Mouse (Mus musculus) midbrain, embryonic 13.5 days (tissue): ENCODE measurements around the gene Btbd8. TPM values are rescaled to one million over a fixed set of nuclear protein-coding genes. Genes with fewer than 3 reads are reported as not detected.

ENCODE experiments used
- ATAC-seq: fragments of 200-750 bp; cut with Nextera tagmentation; 2 replicates; pipeline ENCODE4 v1.8.0; 2017; ENCODE audit warnings: mild to moderate bottlenecking, moderate TSS enrichment, moderate library complexity
- H3K27ac ChIP-seq: fragments of 300-500 bp; sonication (generic); 2 replicates; pipeline ENCODE4 v1.5.1; 2015; ENCODE audit warnings: inconsistent platforms, mild to moderate bottlenecking, moderate library complexity
- H3K27me3 ChIP-seq: fragments of 300-500 bp; sonication (generic); 2 replicates; pipeline ENCODE4 v1.6.1; 2015; ENCODE audit warnings: mild to moderate bottlenecking, inconsistent platforms
- H3K36me3 ChIP-seq: fragments of 300-500 bp; sonication (generic); 2 replicates; pipeline ENCODE4 v1.6.1; 2015; ENCODE audit warnings: mild to moderate bottlenecking, inconsistent platforms
- H3K4me1 ChIP-seq: fragments of 300-500 bp; sonication (generic); replicated peaks from 2 replicates; pipeline ENCODE4 v1.6.1; 2015; ENCODE audit warnings: inconsistent platforms
- H3K4me2 ChIP-seq: fragments of 300-500 bp; sonication (generic); replicated peaks from 2 replicates; pipeline ENCODE4 v1.6.1; 2015; ENCODE audit warnings: moderate library complexity, mild to moderate bottlenecking, inconsistent platforms
- H3K4me3 ChIP-seq: fragments of 300-500 bp; sonication (generic); replicated peaks from 2 replicates; pipeline ENCODE4 v1.5.1; 2015; ENCODE audit warnings: mild to moderate bottlenecking, inconsistent platforms
- H3K9ac ChIP-seq: fragments of 300-500 bp; sonication (generic); replicated peaks from 2 replicates; pipeline ENCODE4 v1.6.1; 2015; ENCODE audit warnings: mild to moderate bottlenecking, inconsistent platforms
- H3K9me3 ChIP-seq: fragments of 300-500 bp; sonication (generic); 2 replicates; pipeline ENCODE4 v1.6.1; 2016; ENCODE audit warnings: mild to moderate bottlenecking, inconsistent platforms
- WGBS: fragments of 180-500 bp; shearing (Covaris S2); methylation state at CpG from one replicate; pipeline ENCODE4 v1.1.7; 2015; 5-methylcytosine and 5-hydroxymethylcytosine counted together
- polyA plus RNA-seq: library from polyadenylated mRNA; unstranded; fragments of >200 nt; fragmentation: Nextera tagmentation; extraction: Ambion mirVana; gene quantifications from 2 replicates; pipeline ENCODE4 v1.2.1, GENCODE M21; 2015

The Btbd8 gene
- polyA plus RNA-seq, 1 experiment from 2014 or later = 14.5 TPM

DNA sequence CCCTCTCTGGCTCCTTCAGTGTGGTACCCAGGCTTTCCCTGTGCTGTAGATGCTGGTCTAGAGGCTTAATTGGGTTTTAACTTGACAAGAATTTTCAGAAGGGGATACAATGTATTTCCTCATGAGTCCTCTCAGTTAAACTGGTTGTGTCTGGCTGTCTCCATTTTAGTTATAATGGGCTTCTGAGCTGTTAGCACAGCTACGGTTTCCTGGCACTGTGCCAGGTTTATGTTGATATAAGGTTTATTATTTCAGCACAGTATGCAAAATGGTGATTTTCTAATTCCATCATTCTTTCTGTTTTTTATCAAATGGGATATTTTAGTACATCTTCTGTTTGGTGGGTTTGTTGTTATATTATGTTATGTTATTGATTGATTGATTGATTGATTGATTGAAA is 16.1 kb upstream of the Btbd8 start:
- no peaks in the 10 kb centered on the region for H3K4me1 ChIP-seq
- H3K9ac ChIP-seq = no peak overlapping the region
- no peaks in the 10 kb centered on the region for H3K27me3 ChIP-seq
- H3K4me3 ChIP-seq = no peak overlapping the region
- no peak for ATAC-seq
- WGBS = 66% methylated on average over 1 of the region's 1 CpGs
- no peaks in the 10 kb centered on the region for H3K9me3 ChIP-seq
- no peaks in the 10 kb centered on the region for H3K36me3 ChIP-seq
- no peak overlapping the region for H3K27ac ChIP-seq
- H3K4me2 ChIP-seq = no peak overlapping the region

- no peak within 1 kb of the TSS for H3K4me2 ChIP-seq
- ATAC-seq = no peak
- 83% methylated on average over 3 of the region's 3 CpGs for WGBS
- H3K4me3 ChIP-seq = no peak within 1 kb of the TSS
- H3K27ac ChIP-seq = no peak within 1 kb of the TSS
- H3K9ac ChIP-seq = no peak within 1 kb of the TSS
- no peaks in the 10 kb centered on the region for H3K4me1 ChIP-seq
- no peaks in the 10 kb centered on the region for H3K27me3 ChIP-seq
- no peaks in the 10 kb centered on the region for H3K9me3 ChIP-seq
- no peaks in the 10 kb centered on the region for H3K36me3 ChIP-seq
Measured at GRCm38 (mm10) chr5:107431249-107431648, 6.5 kb upstream of the Btbd8 start, which contains the start of gene Lpcat2b. TSS of gene Lpcat2b (plus strand) at chr5:107431549.

DNA sequence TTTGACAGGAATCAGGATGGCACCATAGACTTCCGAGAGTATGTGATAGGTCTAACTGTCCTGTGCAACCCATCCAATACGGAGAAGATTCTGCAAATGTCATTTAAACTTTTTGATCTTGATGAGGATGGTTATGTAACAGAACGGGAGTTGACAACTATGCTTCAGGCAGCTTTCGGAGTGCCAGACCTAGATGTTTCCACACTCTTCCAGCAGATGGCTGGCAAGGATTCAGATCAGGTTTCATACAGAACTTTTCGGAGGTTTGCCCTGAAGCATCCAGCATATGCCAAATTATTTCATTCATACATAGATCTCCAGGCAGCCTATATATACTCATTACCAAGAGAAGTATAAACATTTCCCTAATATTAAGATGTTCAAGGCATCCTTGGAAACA is 3.8 kb upstream of the Btbd8 start:
- 88% methylated on average over 5 of the region's 5 CpGs for WGBS
- Histone ChIP-seq H3K36me3 (no peaks in the 10 kb centered on the region), H3K4me3 (no peak overlapping the region), H3K9ac (no peak overlapping the region), H3K9me3 (no peaks in the 10 kb centered on the region), H3K4me1 (peaks cover 8% of the 10 kb centered on the region), H3K4me2 (no peak overlapping the region), H3K27ac (no peak overlapping the region), H3K27me3 (no peaks in the 10 kb centered on the region)
- no peak for ATAC-seq

DNA sequence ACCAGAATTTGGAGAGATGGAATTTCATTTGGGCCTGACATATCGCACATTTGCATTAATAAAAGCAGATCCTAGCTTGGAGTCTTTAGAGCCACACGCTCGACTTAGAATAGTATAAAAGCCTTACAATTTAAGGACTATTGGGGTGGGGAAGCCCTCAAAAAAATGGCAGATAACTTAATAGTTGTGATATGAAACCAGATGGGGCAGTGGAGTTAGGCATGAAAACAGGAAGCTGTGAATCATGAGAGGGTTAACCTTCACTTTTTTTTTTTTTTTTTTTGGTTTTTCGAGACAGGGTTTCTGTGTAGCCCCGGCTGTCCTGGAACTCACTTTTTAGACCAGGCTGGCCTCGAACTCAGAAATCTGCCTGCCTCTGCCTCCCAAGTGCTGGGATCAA is 1.6 kb upstream of the Btbd8 start:
- ATAC-seq = no peak
- Histone ChIP-seq H3K27me3 (no peaks in the 10 kb centered on the region), H3K27ac (no peak overlapping the region), H3K9ac (no peak overlapping the region), H3K4me2 (no peak overlapping the region), H3K4me1 (peaks cover 8% of the 10 kb centered on the region), H3K9me3 (no peaks in the 10 kb centered on the region), H3K36me3 (no peaks in the 10 kb centered on the region), H3K4me3 (no peak overlapping the region)
- 96% methylated on average over 6 of the region's 6 CpGs for WGBS

- Histone ChIP-seq H3K4me1 (peaks cover 8% of the 10 kb centered on the region), H3K36me3 (no peaks in the 10 kb centered on the region), H3K4me2 (no peak overlapping the region), H3K9ac (no peak overlapping the region), H3K27ac (no peak overlapping the region), H3K4me3 (no peak overlapping the region), H3K9me3 (no peaks in the 10 kb centered on the region), H3K27me3 (no peaks in the 10 kb centered on the region)
- no peak for ATAC-seq
- WGBS = 84% methylated on average over 6 of the region's 6 CpGs
Measured at GRCm38 (mm10) chr5:107436587-107437209, 1.1 kb upstream of the Btbd8 start.

- Histone ChIP-seq H3K9me3 (no peaks in the 10 kb centered on the region), H3K4me1 (peaks cover 8% of the 10 kb centered on the region), H3K27me3 (no peaks in the 10 kb centered on the region), H3K36me3 (no peaks in the 10 kb centered on the region), H3K9ac (peak overlapping the region; percentile 95), H3K4me2 (peak overlapping the region; percentile 73), H3K4me3 (peak overlapping the region; percentile 86), H3K27ac (no peak overlapping the region)
- WGBS = 24% methylated on average over 7 of the region's 7 CpGs
- ATAC-seq = peak; percentile 38
Measured at GRCm38 (mm10) chr5:107438353-107438752, 556 bp downstream of the Btbd8 start.

DNA sequence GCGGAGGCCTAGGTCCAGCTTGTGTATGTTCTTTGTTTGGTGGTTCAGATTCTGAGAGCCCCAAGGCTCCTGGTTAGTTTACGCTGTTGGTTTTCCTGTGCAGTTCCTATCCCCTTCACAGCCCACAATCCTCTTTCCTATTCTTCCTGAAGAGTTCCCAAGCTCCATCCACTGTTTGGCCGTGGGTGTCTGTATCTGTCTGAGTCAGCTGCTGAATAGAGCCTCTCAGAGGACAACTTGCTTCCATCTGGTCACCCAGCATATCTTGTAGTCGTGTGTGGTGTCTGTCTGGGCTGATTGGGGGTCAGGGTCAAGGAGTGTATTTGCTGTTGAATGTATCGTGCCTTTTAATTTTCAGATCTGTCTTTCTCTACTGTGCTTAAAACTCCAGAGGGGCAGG is 4.1 kb downstream of the Btbd8 start:
- no peak overlapping the region for H3K9ac ChIP-seq
- no peak for ATAC-seq
- no peak overlapping the region for H3K4me3 ChIP-seq
- H3K4me1 ChIP-seq = peaks cover 8% of the 10 kb centered on the region
- no peaks in the 10 kb centered on the region for H3K36me3 ChIP-seq
- H3K27ac ChIP-seq = no peak overlapping the region
- 88% methylated on average over 5 of the region's 5 CpGs for WGBS
- H3K4me2 ChIP-seq = no peak overlapping the region
- no peaks in the 10 kb centered on the region for H3K9me3 ChIP-seq
- no peaks in the 10 kb centered on the region for H3K27me3 ChIP-seq

DNA sequence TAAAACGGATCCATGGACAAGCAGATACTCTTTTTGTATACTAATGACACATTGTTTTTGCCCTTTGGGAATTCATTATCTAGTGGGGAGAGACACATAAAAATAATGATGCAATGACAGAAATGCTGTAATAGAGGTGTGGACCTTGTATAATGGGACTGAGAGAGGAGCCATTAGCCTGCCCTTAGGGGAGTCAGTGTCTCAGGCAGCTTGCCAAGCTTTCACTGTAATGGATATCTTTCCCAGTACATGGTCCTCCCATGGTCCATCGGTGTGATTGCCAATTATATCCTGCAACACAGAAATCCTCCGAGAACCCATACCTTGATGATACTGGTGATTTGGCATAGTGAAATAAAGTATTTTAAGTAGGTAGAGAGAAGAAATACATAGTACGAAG is 6.5 kb downstream of the Btbd8 start:
- Histone ChIP-seq H3K4me3 (no peak overlapping the region), H3K9ac (no peak overlapping the region), H3K36me3 (no peaks in the 10 kb centered on the region), H3K4me1 (no peaks in the 10 kb centered on the region), H3K27me3 (no peaks in the 10 kb centered on the region), H3K4me2 (no peak overlapping the region), H3K9me3 (no peaks in the 10 kb centered on the region), H3K27ac (no peak overlapping the region)
- 77% methylated on average over 4 of the region's 4 CpGs for WGBS
- no peak for ATAC-seq

DNA sequence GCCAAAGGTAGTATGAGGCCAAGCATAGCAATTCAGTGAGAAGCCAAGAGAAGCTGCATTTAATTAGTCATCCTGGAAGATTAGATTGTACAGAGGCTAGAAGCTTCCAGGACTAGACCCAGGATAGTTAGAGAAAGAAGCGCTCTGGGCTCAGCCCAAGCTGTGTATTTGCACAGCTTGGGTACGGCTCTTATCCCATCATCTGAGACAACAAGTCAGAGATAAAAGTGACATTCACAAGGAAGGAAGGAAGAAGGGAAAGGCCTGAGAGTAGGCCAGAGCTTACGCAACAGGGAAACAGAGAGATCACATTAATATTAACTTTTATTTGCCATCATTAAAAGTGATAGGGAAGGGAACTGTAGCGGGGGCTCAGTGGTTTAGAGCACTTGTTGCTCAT is 10.2 kb downstream of the Btbd8 start:
- Histone ChIP-seq H3K27ac (no peak overlapping the region), H3K9ac (no peak overlapping the region), H3K4me1 (no peaks in the 10 kb centered on the region), H3K4me3 (no peak overlapping the region), H3K36me3 (no peaks in the 10 kb centered on the region), H3K4me2 (no peak overlapping the region), H3K9me3 (no peaks in the 10 kb centered on the region), H3K27me3 (no peaks in the 10 kb centered on the region)
- 90% methylated on average over 4 of the region's 4 CpGs for WGBS
- ATAC-seq = no peak

DNA sequence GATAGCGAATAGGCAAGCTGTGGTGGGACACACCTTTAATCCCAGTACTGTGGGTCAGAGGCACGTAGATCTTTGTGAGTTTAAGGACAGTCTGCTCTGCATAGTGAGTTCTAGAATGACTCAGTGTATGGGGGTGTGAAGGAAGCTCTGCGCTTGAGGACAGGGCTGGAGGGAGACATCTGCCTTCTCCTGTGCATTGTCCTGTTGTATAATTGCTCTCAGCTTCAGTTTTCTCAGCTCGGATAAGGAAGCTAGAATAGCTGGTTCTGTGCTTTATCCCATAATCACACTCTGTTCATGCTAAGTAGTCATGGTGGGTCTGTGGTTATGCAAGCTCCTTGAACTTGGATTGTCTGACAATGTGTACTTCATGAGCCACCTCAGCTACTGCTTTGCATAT is 11.0 kb downstream of the Btbd8 start:
- Histone ChIP-seq H3K36me3 (no peaks in the 10 kb centered on the region), H3K4me2 (no peak overlapping the region), H3K27ac (no peak overlapping the region), H3K4me1 (no peaks in the 10 kb centered on the region), H3K4me3 (no peak overlapping the region), H3K27me3 (no peaks in the 10 kb centered on the region), H3K9me3 (no peaks in the 10 kb centered on the region), H3K9ac (no peak overlapping the region)
- no peak for ATAC-seq
- 89% methylated on average over 4 of the region's 4 CpGs for WGBS

DNA sequence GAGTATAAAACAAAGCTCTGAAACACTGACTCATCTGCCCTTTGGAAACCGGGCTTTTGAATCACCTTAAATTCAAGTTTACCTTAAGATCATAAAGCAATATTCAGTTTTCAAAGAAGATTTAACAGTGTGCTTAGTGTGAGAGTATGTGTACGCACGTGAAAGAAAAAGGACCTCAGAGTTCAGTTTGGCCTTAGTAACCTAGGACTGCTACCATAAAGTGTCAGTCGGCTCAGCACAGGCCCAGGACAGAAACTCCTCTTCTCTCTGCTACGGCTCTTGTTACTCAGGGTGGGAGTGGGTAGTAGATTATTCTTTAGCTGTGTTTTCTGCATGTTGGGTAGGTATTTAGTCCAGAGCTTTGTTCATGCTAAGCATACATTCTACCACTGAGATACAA is 11.8 kb downstream of the Btbd8 start:
- Histone ChIP-seq H3K4me2 (no peak overlapping the region), H3K4me3 (no peak overlapping the region), H3K9ac (no peak overlapping the region), H3K36me3 (no peaks in the 10 kb centered on the region), H3K27me3 (no peaks in the 10 kb centered on the region), H3K27ac (no peak overlapping the region), H3K9me3 (no peaks in the 10 kb centered on the region), H3K4me1 (no peaks in the 10 kb centered on the region)
- no peak for ATAC-seq
- WGBS = 93% methylated on average over 5 of the region's 5 CpGs

DNA sequence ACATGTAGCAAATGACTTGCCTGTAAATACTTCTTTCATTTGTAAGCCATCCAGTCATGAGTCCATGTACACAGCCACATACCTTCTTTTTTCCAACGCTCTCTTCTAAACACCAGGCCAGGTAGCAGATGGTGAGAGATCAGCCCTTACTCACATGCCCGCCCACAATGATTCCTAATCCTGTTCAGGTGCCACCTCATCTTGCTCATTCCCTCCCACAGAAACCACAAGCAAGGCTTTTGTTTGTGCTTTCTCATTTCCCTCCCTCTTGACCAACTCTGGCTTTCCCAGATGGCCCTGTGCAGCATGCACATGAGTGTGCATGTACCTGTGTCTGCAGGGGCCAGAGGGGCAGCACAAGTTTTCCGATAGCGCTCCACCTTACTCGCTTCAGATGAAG is 12.5 kb downstream of the Btbd8 start:
- WGBS = 93% methylated on average over 5 of the region's 5 CpGs

More for the DNA sequence above, 12.5 kb downstream of the Btbd8 start:
- Histone ChIP-seq H3K36me3 (no peaks in the 10 kb centered on the region), H3K27ac (no peak overlapping the region), H3K27me3 (no peaks in the 10 kb centered on the region), H3K9me3 (no peaks in the 10 kb centered on the region), H3K4me3 (no peak overlapping the region), H3K4me1 (no peaks in the 10 kb centered on the region), H3K9ac (no peak overlapping the region), H3K4me2 (no peak overlapping the region)
- ATAC-seq = no peak
